Mouse (Mus musculus) Muller cell, postnatal 12 days (primary cell): ENCODE results near the gene Gtf3c1.

Source experiments
- DNase-seq: peaks from one replicate; pipeline ENCODE4 v3.0.0-alpha.2; 2015; ENCODE audit errors: inconsistent ontology term

Gene Gtf3c1

GRCm38 (mm10) chr7:125707186-125707585 is 394 bp downstream of the Gtf3c1 start:
- no peak for DNase-seq

- DNase-seq: no peak
These were observed 4.8 kb downstream of the Gtf3c1 start for GRCm38 (mm10) chr7:125702791-125703190.

GRCm38 (mm10) chr7:125694056-125694455 is 13.5 kb downstream of the Gtf3c1 start:
- DNase-seq: no peak

GRCm38 (mm10) chr7:125690516-125690915 is 17.1 kb downstream of the Gtf3c1 start:
- DNase-seq: no peak

- DNase-seq: no peak
These were observed 27.6 kb downstream of the Gtf3c1 start for GRCm38 (mm10) chr7:125679936-125680335.

GRCm38 (mm10) chr7:125678756-125679155 is 28.8 kb downstream of the Gtf3c1 start:
- DNase-seq: peak; percentile 81

GRCm38 (mm10) chr7:125674916-125675315 is 32.7 kb downstream of the Gtf3c1 start:
- DNase-seq: peak; percentile 4

GRCm38 (mm10) chr7:125671396-125671795 is 36.2 kb downstream of the Gtf3c1 start:
- no peak for DNase-seq

- DNase-seq: no peak
These were observed 36.7 kb downstream of the Gtf3c1 start for GRCm38 (mm10) chr7:125670865-125671264.

GRCm38 (mm10) chr7:125663654-125664053 is 43.9 kb downstream of the Gtf3c1 start:
- no peak for DNase-seq

- no peak for DNase-seq
These were observed 50.1 kb downstream of the Gtf3c1 start for GRCm38 (mm10) chr7:125657511-125657910.

GRCm38 (mm10) chr7:125649013-125649412 is 58.6 kb downstream of the Gtf3c1 start:
- no peak for DNase-seq

GRCm38 (mm10) chr7:125645413-125645812 is 62.2 kb downstream of the Gtf3c1 start:
- DNase-seq: no peak

GRCm38 (mm10) chr7:125643880-125644279 is 63.7 kb downstream of the Gtf3c1 start:
- DNase-seq: no peak

- DNase-seq: peak; percentile 62
These were observed 68.7 kb downstream of the Gtf3c1 start for GRCm38 (mm10) chr7:125638870-125639386.

GRCm38 (mm10) chr7:125638376-125638775 is 69.2 kb downstream of the Gtf3c1 start:
- DNase-seq: no peak

GRCm38 (mm10) chr7:125637220-125638140 is 70.1 kb downstream of the Gtf3c1 start:
- DNase-seq: no peak

- no peak for DNase-seq
These were observed 76.6 kb downstream of the Gtf3c1 start for GRCm38 (mm10) chr7:125630989-125631388.

- DNase-seq: no peak
These were observed 77.3 kb downstream of the Gtf3c1 start for GRCm38 (mm10) chr7:125630317-125630716.

- DNase-seq: no peak
These were observed 81.8 kb downstream of the Gtf3c1 start for GRCm38 (mm10) chr7:125625829-125626228.

- no peak for DNase-seq
These were observed 82.4 kb downstream of the Gtf3c1 start for GRCm38 (mm10) chr7:125625219-125625618.

- no peak for DNase-seq
These were observed 84.6 kb downstream of the Gtf3c1 start for GRCm38 (mm10) chr7:125622741-125623685.
